Mouse (Mus musculus) fat pad, adult 2 months (tissue): ENCODE results near the gene Hoxa4.

Source experiments
- DNase-seq: peaks from one replicate; pipeline ENCODE4 v3.0.0-alpha.2; 2011; ENCODE audit warnings: low read depth, low spot score; ENCODE audit errors: extremely low read depth

Hoxa4 gene

DNA sequence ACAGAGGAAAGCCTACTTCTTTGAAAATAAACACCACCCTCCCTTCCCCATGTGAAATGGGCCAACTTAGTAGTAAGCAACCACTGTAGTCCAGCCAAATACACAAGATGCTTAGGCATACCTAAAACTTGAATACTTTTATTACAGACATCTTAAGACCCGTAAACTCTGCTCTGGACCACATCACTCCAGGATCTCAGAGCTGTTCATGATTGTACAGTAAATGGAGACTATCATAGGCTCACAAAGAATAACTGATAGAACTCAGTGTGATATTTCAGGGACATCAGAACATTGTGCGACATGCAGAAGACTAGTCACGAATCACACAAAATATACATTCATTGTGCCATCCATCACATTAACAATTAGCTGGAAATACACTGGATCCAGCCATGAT lies 36.1 kb downstream of the Hoxa4 start:
- DNase-seq, result no peak

DNA sequence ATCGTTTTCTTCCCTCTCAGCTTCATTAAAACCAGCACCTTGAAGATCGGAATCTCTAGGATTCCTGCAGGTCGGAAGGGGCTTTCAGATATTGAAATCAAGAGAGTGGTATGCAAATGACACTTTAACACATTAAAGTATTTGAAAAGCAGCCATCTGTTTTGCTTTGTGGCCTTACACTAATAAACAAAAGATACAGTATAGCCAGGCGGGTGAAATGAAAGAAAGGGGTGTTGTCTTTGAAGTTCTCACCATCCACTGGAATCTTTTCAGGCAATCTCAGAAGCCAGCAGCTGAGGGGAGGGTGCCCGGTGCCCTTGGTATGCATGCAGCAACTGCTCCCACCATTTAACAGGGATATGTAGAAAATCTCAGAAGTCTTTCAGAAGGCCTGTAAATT lies 37.5 kb downstream of the Hoxa4 start:
- no peak for DNase-seq

DNA sequence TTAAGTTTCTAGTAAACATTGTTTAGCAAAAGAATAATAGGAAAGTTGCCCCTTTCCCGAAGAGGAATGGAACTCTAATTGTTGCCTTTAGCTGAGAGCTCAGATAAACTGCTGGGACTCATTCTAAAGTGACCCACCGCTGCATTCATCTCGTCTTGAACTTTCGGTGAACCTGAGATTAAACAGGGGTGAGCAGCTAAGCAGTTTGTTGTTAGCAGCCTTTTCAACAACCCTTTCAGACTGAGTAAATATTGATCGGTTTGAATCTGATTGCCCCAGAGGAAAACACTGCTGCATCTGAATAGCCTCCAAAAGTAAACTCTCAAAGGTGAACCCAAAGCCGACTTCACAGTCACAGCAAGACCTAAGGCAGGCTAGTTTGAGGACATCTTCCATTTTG lies 38.3 kb downstream of the Hoxa4 start:
- no peak for DNase-seq

DNA sequence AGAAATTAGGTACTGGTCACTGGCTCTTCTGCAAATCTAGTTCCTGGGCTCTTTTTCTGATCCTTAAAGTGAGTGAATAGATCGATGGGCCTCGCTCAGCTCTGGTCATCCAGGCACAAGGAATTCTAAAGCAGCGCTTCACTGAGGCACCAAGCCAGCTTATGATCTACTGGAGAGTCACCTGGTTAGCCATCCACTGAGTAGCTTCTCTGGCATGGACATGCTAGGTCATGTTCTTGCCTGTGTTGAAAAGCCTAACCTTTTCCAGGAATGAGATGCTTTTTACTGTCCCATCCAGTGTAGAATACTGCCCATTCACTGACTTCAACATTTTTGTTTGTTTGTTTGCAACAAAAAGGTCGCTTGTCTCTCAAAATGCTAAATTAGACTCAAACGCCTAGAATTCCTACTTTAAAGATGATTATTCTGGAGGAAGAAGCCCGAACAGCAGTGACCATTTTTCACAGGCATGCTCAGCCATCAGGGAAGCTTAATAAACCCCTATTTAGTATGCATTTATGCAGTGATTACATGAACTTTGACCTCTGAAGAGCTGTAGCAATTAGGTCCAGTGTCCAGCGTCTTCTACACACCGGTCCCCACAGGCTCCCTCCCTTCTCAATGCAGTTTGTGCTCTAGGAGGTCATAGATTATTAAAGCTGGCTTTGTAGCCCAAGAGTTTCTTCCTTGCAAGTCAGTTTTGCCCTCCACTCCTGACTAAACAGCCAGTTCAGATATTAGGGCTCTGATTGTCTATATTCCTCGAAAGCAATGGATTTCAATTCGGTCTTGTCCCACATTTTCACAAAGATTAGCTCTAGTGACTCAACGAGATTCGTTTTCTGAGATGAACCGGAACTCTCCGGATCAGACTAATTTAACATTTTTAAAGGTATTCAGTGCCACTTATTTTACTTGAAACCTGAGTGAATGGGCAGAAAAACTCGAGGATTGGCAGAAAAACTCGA lies 39.0 kb downstream of the Hoxa4 start:
- DNase-seq, result no peak

DNA sequence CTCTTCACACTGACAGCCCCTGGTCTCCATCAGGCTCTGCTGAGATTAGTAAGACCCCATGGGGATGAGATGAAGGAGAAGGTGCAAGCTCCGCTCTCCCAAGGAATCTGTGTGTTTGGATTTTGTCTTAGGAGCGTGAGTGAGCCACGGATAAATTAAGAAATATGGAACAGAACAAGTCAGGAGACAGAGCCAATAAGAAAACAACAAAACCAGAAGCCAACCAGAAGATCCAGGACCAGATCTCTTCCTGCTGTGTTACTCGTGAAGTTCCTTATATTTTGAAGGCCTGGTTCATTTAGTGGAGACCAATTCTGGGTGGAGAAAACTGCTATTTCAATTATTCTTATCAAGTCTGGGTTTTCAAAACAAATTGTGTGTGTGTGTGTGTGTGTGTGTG lies 40.0 kb downstream of the Hoxa4 start:
- no peak for DNase-seq

DNA sequence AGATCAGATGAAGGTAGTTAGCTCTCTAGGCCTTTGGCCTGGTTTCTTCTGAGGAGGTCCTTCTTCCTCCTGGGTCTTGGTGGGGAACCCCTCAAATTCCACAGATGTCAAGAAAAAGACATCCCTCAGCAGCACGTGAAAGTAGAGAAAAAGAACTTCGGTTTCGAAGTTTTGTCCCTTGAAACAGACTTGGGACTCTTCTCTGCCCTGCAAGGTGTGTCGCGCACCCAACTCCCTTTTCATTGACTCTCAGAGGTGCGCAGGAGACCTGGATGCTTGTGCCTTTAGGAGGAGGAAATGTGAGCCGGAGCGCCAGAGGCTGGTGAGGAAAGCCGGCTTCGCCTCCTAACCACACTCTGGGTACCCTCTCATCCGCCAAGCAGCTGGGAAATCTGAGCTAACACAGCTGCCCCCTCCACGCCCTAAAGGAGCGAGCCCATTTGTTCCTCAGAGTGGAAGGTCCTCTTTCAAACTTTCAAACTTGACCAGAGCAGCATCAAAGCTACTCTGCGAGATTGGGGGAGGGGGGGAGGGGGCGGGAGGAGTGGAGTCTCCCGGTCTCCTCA lies 41.1 kb downstream of the Hoxa4 start:
- no peak for DNase-seq
